Mouse (Mus musculus) myocyte (in vitro differentiated cells): ENCODE measurements around the gene Itpkc. TPM values are rescaled to one million over a fixed set of nuclear protein-coding genes. Genes with fewer than 3 reads are reported as not detected.
A peak's percentile ranks its signal among the peaks of the same experiment; 100 is the strongest.

Experiments
- H3K27me3 ChIP-seq: one replicate; pipeline ENCODE4 v1.6.1; 2011; ENCODE audit not compliant: control insufficient read depth, insufficient read depth, insufficient read length
- H3K36me3 ChIP-seq: one replicate; pipeline ENCODE4 v1.6.1; 2011; ENCODE audit not compliant: control insufficient read depth, insufficient read depth
- H3K4me2 ChIP-seq: one replicate; pipeline ENCODE4 v1.6.1; 2011; ENCODE audit warnings: low read depth, control low read depth
- H3K4me3 ChIP-seq: one replicate; pipeline ENCODE4 v1.5.1; 2011; ENCODE audit warnings: mild to moderate bottlenecking, control low read depth, moderate library complexity
- H3K79me2 ChIP-seq: one replicate; pipeline ENCODE4 v1.6.1; 2011; ENCODE audit not compliant: control insufficient read depth, insufficient read depth
- H3ac ChIP-seq: one replicate; pipeline ENCODE4 v1.6.1; 2011; ENCODE audit not compliant: control insufficient read depth, insufficient read length
- CEBPB ChIP-seq: IDR thresholded peaks from 2 replicates; pipeline ENCODE4 v1.6.1; 2011; ENCODE audit warnings: mild to moderate bottlenecking, moderate library complexity; ENCODE audit not compliant: poor library complexity, insufficient read depth, severe bottlenecking
- E2F4 ChIP-seq: IDR thresholded peaks from one replicate; pipeline ENCODE4 v1.6.1; 2011; ENCODE audit warnings: mild to moderate bottlenecking, control low read depth, moderate library complexity; ENCODE audit not compliant: insufficient read depth
- MAX ChIP-seq: IDR thresholded peaks from one replicate; pipeline ENCODE4 v1.6.1; 2011; ENCODE audit warnings: low read depth, mild to moderate bottlenecking, control low read depth
- MYOD1 ChIP-seq, 3 experiments: IDR thresholded peaks; one replicate each; pipeline ENCODE4 v1.6.1; 2011; ENCODE audit warnings: control low read depth in 2 of 3, low read depth in 2 of 3, mild to moderate bottlenecking in 2 of 3, moderate library complexity in 1 of 3; ENCODE audit not compliant: insufficient read length in 2 of 3, control insufficient read depth in 1 of 3
- MYOG ChIP-seq, 3 experiments: IDR thresholded peaks; one replicate each; pipeline ENCODE4 v1.6.1; 2011; ENCODE audit warnings: control low read depth in 2 of 3, low read depth in 2 of 3, mild to moderate bottlenecking in 2 of 3; ENCODE audit not compliant: insufficient read length in 2 of 3, control insufficient read depth in 1 of 3, insufficient read depth in 1 of 3
- POLR2A ChIP-seq: IDR thresholded peaks from one replicate; pipeline ENCODE4 v1.6.1; 2011; ENCODE audit warnings: low read depth, mild to moderate bottlenecking, control low read depth, moderate library complexity; ENCODE audit not compliant: insufficient read length
- POLR2AphosphoS2 ChIP-seq: IDR thresholded peaks from one replicate; pipeline ENCODE4 v1.6.1; 2011; ENCODE audit warnings: low read depth, control low read depth; ENCODE audit not compliant: insufficient read length
- REST ChIP-seq: IDR thresholded peaks from one replicate; pipeline ENCODE4 v1.6.1; 2011; ENCODE audit warnings: mild to moderate bottlenecking, control low read depth, moderate library complexity; ENCODE audit not compliant: insufficient read depth, insufficient read length
- SRF ChIP-seq: IDR thresholded peaks from one replicate; pipeline ENCODE4 v1.6.1; 2011; ENCODE audit warnings: low read depth; ENCODE audit not compliant: control insufficient read depth, insufficient read length
- TCF12 ChIP-seq: IDR thresholded peaks from one replicate; pipeline ENCODE4 v1.6.1; 2011; ENCODE audit warnings: mild to moderate bottlenecking, control low read depth; ENCODE audit not compliant: poor library complexity, insufficient read depth, severe bottlenecking
- TCF3 ChIP-seq: IDR thresholded peaks from one replicate; pipeline ENCODE4 v1.6.1; 2011; ENCODE audit warnings: low read depth, control low read depth; ENCODE audit not compliant: insufficient read length
- USF1 ChIP-seq: IDR thresholded peaks from one replicate; pipeline ENCODE4 v1.6.1; 2011; ENCODE audit warnings: low read depth, mild to moderate bottlenecking, control low read depth, moderate library complexity
- polyA plus RNA-seq: library from polyadenylated mRNA; unstranded; fragments of >200 nt; fragmentation: generic; extraction: Trizol; gene quantifications from one replicate; pipeline ENCODE4 v1.2.1, GENCODE M21; 2012; ENCODE audit warnings: missing spikeins

The Itpkc gene
- polyA plus RNA-seq, 1 experiment = 7.1 TPM

- peak overlapping the region; percentile 63 for H3K4me3 ChIP-seq
- peaks cover 12% of the 10 kb centered on the region for H3K79me2 ChIP-seq
- H3K36me3 ChIP-seq = peaks cover 4% of the 10 kb centered on the region
- TF ChIP-seq MYOG (IDR thresholded peaks at IDR 0.05; ENCODE audit: control insufficient read depth in 1 of 3, insufficient read depth in 1 of 3, insufficient read length in 2 of 3, low read depth in 2 of 3) = peak in 2 of 3 experiments; percentile 43 to 76
- TF ChIP-seq POLR2AphosphoS2 = peak; percentile 74
- TF ChIP-seq MYOD1 (IDR thresholded peaks at IDR 0.05; ENCODE audit: control insufficient read depth in 1 of 3, insufficient read length in 2 of 3, low read depth in 2 of 3) = peak in 2 of 3 experiments; percentile 51 to 68
- no peak for TF ChIP-seq USF1
- peak; percentile 49 for TF ChIP-seq POLR2A
- no peaks in the 10 kb centered on the region for H3K27me3 ChIP-seq
- H3K4me2 ChIP-seq = peak overlapping the region; percentile 70
- peak overlapping the region; percentile 21 for H3ac ChIP-seq
Observed at GRCm38 (mm10) chr7:27259771-27260170, 31.3 kb upstream of the Itpkc start.

- no peak for TF ChIP-seq REST
- TF ChIP-seq USF1 = no peak
- TF ChIP-seq E2F4 = no peak
- no peak for TF ChIP-seq TCF12
- no peak for TF ChIP-seq MAX
- TF ChIP-seq POLR2A = no peak
- no peak for TF ChIP-seq TCF3
- Histone ChIP-seq H3K27me3 (no peaks in the 10 kb centered on the region), H3K79me2 (peaks cover 12% of the 10 kb centered on the region), H3K4me2 (peak overlapping the region; percentile 70), H3K36me3 (peaks cover 4% of the 10 kb centered on the region), H3K4me3 (peak overlapping the region; percentile 63), H3ac (peak overlapping the region; percentile 21)
Observed at GRCm38 (mm10) chr7:27259271-27259721, 30.8 kb upstream of the Itpkc start.

GRCm38 (mm10) chr7:27258205-27258899 is 29.9 kb upstream of the Itpkc start, which contains the start of gene Numbl:
Numbl (plus strand) TSS chr7:27258433.
- Histone ChIP-seq H3K4me2 (peak within 1 kb of the TSS; percentile 92), H3ac (peak within 1 kb of the TSS; percentile 23), H3K79me2 (peaks cover 12% of the 10 kb centered on the region), H3K4me3 (peak within 1 kb of the TSS; percentile 63), H3K36me3 (peaks cover 4% of the 10 kb centered on the region), H3K27me3 (no peaks in the 10 kb centered on the region)
- TF ChIP-seq TCF12 (no peak), SRF (no peak), POLR2AphosphoS2 (peak; percentile 79), POLR2A (peak; percentile 63), MYOD1 (IDR thresholded peaks at IDR 0.05; ENCODE audit: control insufficient read depth in 1 of 3, insufficient read length in 2 of 3, low read depth in 2 of 3) (peak in 1 of 3 experiments; percentile 14)

- Histone ChIP-seq H3K27me3 (no peaks in the 10 kb centered on the region), H3K79me2 (peaks cover 12% of the 10 kb centered on the region), H3K4me2 (peak overlapping the region; percentile 92), H3K36me3 (peaks cover under 1% of the 10 kb centered on the region), H3K4me3 (peak overlapping the region; percentile 63), H3ac (peak overlapping the region; percentile 23)
- TF ChIP-seq TCF3 (peak; percentile 41), MYOG (IDR thresholded peaks at IDR 0.05; ENCODE audit: control insufficient read depth in 1 of 3, insufficient read depth in 1 of 3, insufficient read length in 2 of 3, low read depth in 2 of 3) (peak in 2 of 3 experiments; percentile 19 to 82), USF1 (no peak), POLR2A (no peak), CEBPB (no peak), E2F4 (no peak), MAX (no peak), SRF (no peak), MYOD1 (IDR thresholded peaks at IDR 0.05; ENCODE audit: control insufficient read depth in 1 of 3, insufficient read length in 2 of 3, low read depth in 2 of 3) (peak in 1 of 3 experiments; percentile 84), POLR2AphosphoS2 (no peak), TCF12 (no peak), REST (no peak)
Observed at GRCm38 (mm10) chr7:27257852-27258204, 29.4 kb upstream of the Itpkc start.

- H3K4me3 ChIP-seq = peak overlapping the region; percentile 63
- H3K27me3 ChIP-seq = no peaks in the 10 kb centered on the region
Observed at GRCm38 (mm10) chr7:27257046-27257851, 28.8 kb upstream of the Itpkc start.

More at GRCm38 (mm10) chr7:27257046-27257851, 28.8 kb upstream of the Itpkc start:
- TF ChIP-seq USF1 = peak; percentile 56
- peak; percentile 35 for TF ChIP-seq MAX
- TF ChIP-seq TCF12 = no peak
- peak; percentile 60 for TF ChIP-seq POLR2A
- peak; percentile 53 for TF ChIP-seq POLR2AphosphoS2
- TF ChIP-seq REST = no peak
- TF ChIP-seq MYOG (IDR thresholded peaks at IDR 0.05; ENCODE audit: control insufficient read depth in 1 of 3, insufficient read depth in 1 of 3, insufficient read length in 2 of 3, low read depth in 2 of 3) = peak in 2 of 3 experiments; percentile 2 to 57
- peak in 1 of 3 experiments; percentile 64 for TF ChIP-seq MYOD1 (IDR thresholded peaks at IDR 0.05; ENCODE audit: control insufficient read depth in 1 of 3, insufficient read length in 2 of 3, low read depth in 2 of 3)
- TF ChIP-seq SRF = no peak
- TF ChIP-seq E2F4 = no peak
- TF ChIP-seq CEBPB = no peak
- no peak for TF ChIP-seq TCF3
- Histone ChIP-seq H3K36me3 (no peaks in the 10 kb centered on the region), H3ac (peak overlapping the region; percentile 23), H3K79me2 (peaks cover 12% of the 10 kb centered on the region), H3K4me2 (peak overlapping the region; percentile 90)
